Mouse (Mus musculus) ovary, adult 10 weeks (tissue): ENCODE data around the gene Ak1. TPM values are rescaled to one million over a fixed set of nuclear protein-coding genes. Genes with fewer than 3 reads are reported as not detected.

Experiments
- polyA plus RNA-seq: library from polyadenylated mRNA; stranded (reverse); fragments of 350-450 nt; fragmentation: Illumina TruSeq; extraction: RNeasy Lipid Tissue Mini Kit (QIAGEN cat#74804); gene quantifications from one replicate; pipeline ENCODE4 v1.2.3, GENCODE M21; 2014

Ak1 gene
- 1.8 TPM for polyA plus RNA-seq

GRCm38 (mm10) chr2:32621517-32621859, at the start of gene Ak1:
Gene Ak1 (plus strand): TSS chr2:32621758.

GRCm38 (mm10) chr2:32574497-32574896, 47.1 kb upstream of the Ak1 start, which contains the start of gene Pip5kl1:
Gene Pip5kl1 (plus strand): TSS chr2:32574797.

DNA sequence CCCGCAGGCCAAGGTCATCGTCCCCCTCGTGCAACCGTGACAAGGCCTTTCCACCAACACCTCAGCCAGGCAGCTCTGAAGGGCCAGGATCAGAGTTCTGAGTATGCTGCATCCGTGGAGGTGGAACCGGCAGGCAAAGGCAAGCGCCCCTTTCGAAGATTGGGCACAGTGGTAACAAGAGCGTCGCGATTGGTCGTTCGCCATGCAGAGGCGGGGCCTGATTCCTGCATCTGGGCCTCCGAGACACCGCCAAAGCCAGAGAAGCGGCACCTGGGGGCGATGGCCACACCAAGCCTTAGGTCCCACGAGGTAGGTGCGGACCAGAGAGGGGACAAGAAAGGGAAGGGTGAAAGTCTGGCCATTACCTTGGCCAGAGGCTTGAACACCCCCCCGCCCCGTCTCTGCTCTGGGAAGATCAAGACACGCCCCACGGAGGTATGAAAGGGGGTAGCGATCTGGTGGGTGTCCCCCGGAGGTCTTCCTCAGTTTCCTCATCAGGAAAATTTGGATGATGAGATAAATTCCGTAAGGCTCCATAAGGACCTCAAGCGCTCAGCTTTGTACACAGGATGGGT, 45.9 kb upstream of the Ak1 start, which contains the start of gene 9430097D07Rik:
Gene 9430097D07Rik (minus strand): TSS at position 99 of the 575 bp plus-strand sequence.

DNA sequence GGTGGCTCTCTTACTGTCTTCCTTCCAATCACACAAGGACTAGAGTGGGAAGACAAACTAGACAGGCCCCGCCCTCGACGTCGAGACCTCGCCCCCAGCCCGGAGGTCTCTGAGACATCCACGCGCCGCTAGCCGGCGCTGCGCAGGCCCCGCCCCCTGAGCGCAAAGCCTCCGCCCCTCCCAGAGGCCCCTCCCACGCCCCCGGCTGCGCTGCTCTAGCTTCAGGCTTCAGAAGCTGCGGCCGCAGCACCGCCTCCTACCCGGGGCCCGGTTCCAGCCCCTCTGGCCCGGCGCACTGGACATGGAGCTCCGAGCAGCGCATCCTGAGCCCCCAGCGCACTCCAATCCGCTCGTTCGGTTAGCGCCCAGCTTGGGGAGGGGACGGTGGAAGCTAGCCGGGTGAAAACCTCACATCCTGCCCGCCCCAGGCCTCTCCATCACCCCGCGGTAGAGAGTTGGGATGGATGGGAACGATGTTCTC, 34.6 kb upstream of the Ak1 start, which contains the start of gene St6galnac4:
Gene St6galnac4 (plus strand): TSS at position 225 of the 481 bp plus-strand sequence.

GRCm38 (mm10) chr2:32599409-32599808, 22.1 kb upstream of the Ak1 start, which contains the start of gene St6galnac6:
Gene St6galnac6 (plus strand): TSS chr2:32599709.

DNA sequence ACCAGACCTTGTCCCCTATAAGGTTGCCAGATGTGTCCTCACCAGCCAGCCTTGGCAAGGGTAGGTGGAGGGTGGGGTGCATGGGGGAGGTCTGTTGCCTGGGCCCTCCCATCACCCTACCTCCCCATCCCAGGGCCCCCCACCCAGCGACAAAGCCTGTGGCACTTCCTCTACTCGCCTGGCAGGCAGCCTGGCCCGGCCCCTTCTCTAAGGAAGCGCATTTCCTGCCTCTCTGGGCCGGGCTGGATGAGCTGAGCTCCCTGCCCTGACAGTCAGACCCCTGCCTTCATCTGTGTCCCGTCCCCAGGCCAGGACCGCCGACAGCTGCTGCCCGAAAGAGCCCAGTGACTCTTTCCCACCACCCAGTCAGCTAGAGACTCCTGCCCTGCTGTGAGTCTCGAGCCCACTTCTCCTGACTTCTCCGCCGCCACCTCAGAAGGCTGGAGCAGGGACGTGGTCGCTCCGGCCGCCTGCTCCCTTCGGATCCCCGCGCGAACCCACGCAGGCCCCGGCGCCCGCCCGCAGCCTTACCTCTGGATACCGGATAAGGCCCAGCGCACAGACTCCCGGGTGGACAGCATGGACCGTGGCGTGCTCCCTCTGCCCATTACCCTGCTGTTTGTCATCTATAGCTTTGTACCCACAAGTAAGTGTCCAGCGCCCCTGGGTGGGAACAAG, 25.0 kb downstream of the Ak1 start, which contains the start of gene Eng:
Gene Eng (plus strand): TSS at position 217 of the 678 bp plus-strand sequence.

Other genes starting within 250 kb of the Ak1 start
- gene 1110008P14Rik, start 239.8 kb upstream of the Ak1 start, polyA plus RNA-seq: 1.7 TPM
- 5.6 TPM for gene Lcn2, start 233.5 kb upstream of the Ak1 start, polyA plus RNA-seq
- gene Ptges2, start 225.9 kb upstream of the Ak1 start, polyA plus RNA-seq: 1.9 TPM
- gene Naif1, start 171.3 kb upstream of the Ak1 start, polyA plus RNA-seq: 0.83 TPM
- 1.1 TPM for gene Slc25a25, start 170.3 kb upstream of the Ak1 start, polyA plus RNA-seq
- 4.4 TPM for gene Fam102a, start 86.4 kb upstream of the Ak1 start, polyA plus RNA-seq
- 3.4 TPM for gene Dpm2, start 50.9 kb upstream of the Ak1 start, polyA plus RNA-seq
- gene Pip5kl1, start 47.0 kb upstream of the Ak1 start, polyA plus RNA-seq: not detected
- not detected for gene 9430097D07Rik, start 46.1 kb upstream of the Ak1 start, polyA plus RNA-seq
- 1.8 TPM for gene St6galnac4, start 34.7 kb upstream of the Ak1 start, polyA plus RNA-seq
- gene St6galnac6, start 22.0 kb upstream of the Ak1 start, polyA plus RNA-seq: 2.8 TPM
- 1.1 TPM for gene Eng, start 24.8 kb downstream of the Ak1 start, polyA plus RNA-seq
- gene Fpgs, start 82.4 kb downstream of the Ak1 start, polyA plus RNA-seq: 1.2 TPM
- gene Cdk9, start 91.3 kb downstream of the Ak1 start, polyA plus RNA-seq: 61.4 TPM
- 0.14 TPM for gene Sh2d3c, start 99.3 kb downstream of the Ak1 start, polyA plus RNA-seq
- gene 6330409D20Rik, start 119.3 kb downstream of the Ak1 start, polyA plus RNA-seq: not detected
- gene Tor2a, start 135.5 kb downstream of the Ak1 start, polyA plus RNA-seq: 1.0 TPM
- gene Ttc16, start 153.9 kb downstream of the Ak1 start, polyA plus RNA-seq: 0.37 TPM
- gene Ptrh1, start 154.0 kb downstream of the Ak1 start, polyA plus RNA-seq: not detected
- not detected for gene Cfap157, start 162.7 kb downstream of the Ak1 start, polyA plus RNA-seq
- 5.5 TPM for gene Stxbp1, start 225.5 kb downstream of the Ak1 start, polyA plus RNA-seq